Mouse (Mus musculus) adrenal gland, adult (tissue): Measurements from ENCODE around the gene Anapc5.
A peak's percentile ranks its signal among the peaks of the same experiment; 100 is the strongest.

Experiments
- DNase-seq, 2 experiments: peaks; one replicate each; pipeline ENCODE4 v3.0.0; 2022 to 2023; ENCODE audit warnings: low spot score in 1 of 2; ENCODE audit not compliant: inconsistent age in 2 of 2

The Anapc5 gene

GRCm38 (mm10) chr5:122800345-122801010 is 20.7 kb downstream of the Anapc5 start:
- DNase-seq: no peak

GRCm38 (mm10) chr5:122799379-122800344 is 21.5 kb downstream of the Anapc5 start:
- DNase-seq: no peak

GRCm38 (mm10) chr5:122798557-122799378 is 22.4 kb downstream of the Anapc5 start:
- DNase-seq: peak; percentile 73 to 83

DNA sequence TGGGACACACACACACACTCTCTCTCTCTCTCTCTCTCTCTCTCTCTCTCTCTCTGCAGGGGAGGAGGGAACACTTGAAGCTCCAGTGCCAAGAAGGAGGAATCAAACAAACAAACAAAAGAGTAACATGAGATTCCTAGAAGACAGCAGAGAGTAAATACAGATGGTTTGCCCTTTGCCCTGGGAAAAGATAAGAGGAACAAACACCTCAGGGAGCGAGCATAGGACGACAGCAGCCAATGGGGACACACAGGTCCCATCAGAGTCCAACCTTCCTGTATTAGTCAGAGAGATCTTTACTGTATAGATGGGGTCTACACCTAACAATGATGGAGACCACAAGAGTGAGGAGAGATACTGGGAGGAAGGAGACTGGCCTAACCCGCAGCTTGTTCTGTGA is 23.3 kb downstream of the Anapc5 start:
- DNase-seq: no peak

DNA sequence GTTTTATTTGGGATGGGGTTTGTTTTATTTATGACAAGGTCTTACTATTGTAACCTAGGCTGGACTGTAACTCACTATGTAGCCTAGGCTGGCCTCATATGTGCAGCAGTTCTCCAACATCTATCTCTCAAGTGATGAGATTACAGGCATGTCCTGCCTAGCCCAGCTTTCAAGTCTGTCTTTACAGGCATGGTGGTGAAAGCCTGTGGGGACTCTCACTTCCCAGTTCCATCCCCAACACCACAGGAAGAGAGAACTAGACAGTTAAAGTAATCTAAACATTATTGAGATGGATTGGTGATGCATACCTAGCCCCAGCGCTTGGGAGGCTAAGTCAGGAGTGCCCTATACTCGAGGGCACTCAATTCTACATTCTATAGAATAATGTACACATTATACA is 32.4 kb downstream of the Anapc5 start:
- DNase-seq: no peak

DNA sequence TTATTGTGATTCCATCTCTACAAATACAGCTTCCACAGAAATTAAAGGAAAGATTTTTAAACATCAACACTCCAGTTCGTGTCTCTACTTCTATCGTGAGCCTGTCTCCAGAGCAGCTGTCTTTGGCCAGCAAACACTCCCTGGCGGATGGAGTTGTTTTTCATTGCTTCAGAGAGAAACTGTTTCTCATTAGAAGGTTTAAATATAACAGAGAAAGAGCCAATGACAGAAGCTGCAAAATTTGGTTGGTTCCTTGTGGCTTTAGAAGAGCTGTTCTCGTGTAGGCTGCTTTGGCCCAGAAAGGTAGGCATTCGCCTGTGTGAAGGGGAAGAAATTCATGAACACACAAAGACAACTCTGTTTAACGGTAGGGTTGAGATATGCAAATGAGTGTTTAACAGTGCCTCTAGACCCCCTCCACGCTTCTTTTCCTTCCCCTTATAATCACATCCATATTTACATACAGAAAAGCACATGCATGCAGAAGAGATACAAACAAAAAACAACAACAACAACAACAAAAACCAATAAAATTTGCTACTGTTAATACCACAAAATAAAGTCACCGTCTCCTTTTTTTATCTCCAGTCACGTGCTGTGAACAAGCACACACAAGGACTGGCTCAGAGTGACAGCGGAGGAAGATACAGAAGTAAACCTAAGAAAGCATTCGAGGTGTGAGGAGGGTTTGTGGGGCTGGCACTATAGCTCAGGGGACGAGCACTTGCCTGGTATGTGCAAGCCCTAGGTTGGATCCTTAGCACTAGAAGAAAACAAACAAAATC is 34.9 kb downstream of the Anapc5 start:
- no peak for DNase-seq

- DNase-seq: peak; percentile 27 to 67
Observed at GRCm38 (mm10) chr5:122783726-122784406, 37.3 kb downstream of the Anapc5 start.

GRCm38 (mm10) chr5:122782066-122782465 is 39.1 kb downstream of the Anapc5 start:
- DNase-seq: peak; percentile 50 to 75

- no peak for DNase-seq
Observed at GRCm38 (mm10) chr5:122780791-122781432, 40.2 kb downstream of the Anapc5 start.

- peak; percentile 90 to 93 for DNase-seq
Observed at GRCm38 (mm10) chr5:122779277-122779834, 41.8 kb downstream of the Anapc5 start, which contains the start of gene Camkk2. TSS of gene Camkk2 (minus strand) at chr5:122779409.

- DNase-seq: peak; percentile 56 to 82
Observed at GRCm38 (mm10) chr5:122778231-122779226, 42.6 kb downstream of the Anapc5 start.

GRCm38 (mm10) chr5:122777322-122777721 is 43.8 kb downstream of the Anapc5 start:
- no peak for DNase-seq

- DNase-seq: no peak
Observed at GRCm38 (mm10) chr5:122775646-122776286, 45.4 kb downstream of the Anapc5 start.

- peak; percentile 81 to 90 for DNase-seq
Observed at GRCm38 (mm10) chr5:122774743-122775611, 46.2 kb downstream of the Anapc5 start.

GRCm38 (mm10) chr5:122773756-122774155 is 47.4 kb downstream of the Anapc5 start:
- DNase-seq: no peak

- DNase-seq: peak in 1 of 2 experiments; percentile 43
Observed at GRCm38 (mm10) chr5:122771428-122771827, 49.7 kb downstream of the Anapc5 start.
